Mouse (Mus musculus) liver, embryonic 13.5 days (tissue): ENCODE measurements at regions not wholly inside any gene's neighbourhood (a gene's known extent, or its start where the extent isn't known, plus 50 kb on each side); places are given as distances from the start of the nearest gene placed in this dataset.

Source experiments
- ATAC-seq: fragments of 200-750 bp; cut with Nextera tagmentation; 2 replicates; pipeline ENCODE4 v1.8.0; 2017; ENCODE audit warnings: low read depth, mild to moderate bottlenecking, moderate number of reproducible peaks, moderate library complexity
- DNase-seq: peaks from one replicate; pipeline ENCODE4 v3.0.0; 2022
- H3K27ac ChIP-seq: fragments of 300-500 bp; sonication (generic); 2 replicates; pipeline ENCODE4 v1.5.1; 2015; ENCODE audit warnings: moderate library complexity, mild to moderate bottlenecking, inconsistent platforms
- H3K27me3 ChIP-seq: fragments of 300-500 bp; sonication (generic); 2 replicates; pipeline ENCODE4 v1.6.1; 2015; ENCODE audit warnings: mild to moderate bottlenecking, inconsistent platforms
- H3K36me3 ChIP-seq: fragments of 300-500 bp; sonication (generic); 2 replicates; pipeline ENCODE4 v1.6.1; 2015; ENCODE audit warnings: mild to moderate bottlenecking, inconsistent platforms
- H3K4me1 ChIP-seq: fragments of 300-500 bp; sonication (generic); replicated peaks from 2 replicates; pipeline ENCODE4 v1.6.1; 2015; ENCODE audit warnings: inconsistent platforms
- H3K4me2 ChIP-seq: fragments of 300-500 bp; sonication (generic); 2 replicates; pipeline ENCODE4 v1.6.1; 2015; ENCODE audit warnings: inconsistent platforms, mild to moderate bottlenecking, moderate library complexity
- H3K4me3 ChIP-seq: fragments of 300-500 bp; sonication (generic); replicated peaks from 2 replicates; pipeline ENCODE4 v1.5.1; 2015; ENCODE audit warnings: mild to moderate bottlenecking, inconsistent platforms
- H3K9ac ChIP-seq: fragments of 300-500 bp; sonication (generic); 2 replicates; pipeline ENCODE4 v1.6.1; 2015; ENCODE audit warnings: mild to moderate bottlenecking, inconsistent platforms
- H3K9me3 ChIP-seq: fragments of 300-500 bp; sonication (generic); replicated peaks from 2 replicates; pipeline ENCODE4 v1.6.1; 2016; ENCODE audit warnings: inconsistent platforms
- WGBS: fragments of 180-500 bp; shearing (Covaris S2); methylation state at CpG from one replicate; pipeline ENCODE4 v1.1.7; 2015; ENCODE audit not compliant: insufficient replicate concordance; 5-methylcytosine and 5-hydroxymethylcytosine counted together

DNA sequence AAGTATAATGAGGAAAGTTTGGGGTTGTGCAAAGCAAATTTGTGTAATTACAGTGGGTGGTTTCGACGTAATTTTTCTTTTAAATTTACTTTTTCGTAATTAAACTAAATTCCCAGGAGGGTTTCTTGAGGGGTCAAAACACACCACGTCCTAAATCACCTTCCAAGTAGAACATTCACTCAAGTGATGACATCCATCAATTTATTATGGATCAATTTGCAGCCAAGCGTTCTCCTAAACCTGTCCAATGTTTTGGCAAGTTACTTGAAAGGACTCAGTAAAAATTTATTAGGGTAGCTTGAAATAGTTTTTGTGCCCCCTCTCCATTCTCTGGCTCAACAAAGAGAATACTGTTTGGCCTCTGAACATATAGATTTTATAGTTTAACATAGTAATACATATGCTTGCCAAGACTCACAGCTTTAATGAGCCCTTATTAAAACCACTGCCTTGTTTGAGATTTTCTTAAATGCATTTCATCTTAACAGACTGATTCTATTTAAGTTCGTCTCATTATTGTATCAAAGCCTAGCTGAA lies 94.6 kb upstream of the Robo2 start:
- DNase-seq (no peak), ATAC-seq (no peak)
- H3K9me3 ChIP-seq, result no peaks in the 10 kb centered on the region
- H3K4me2 ChIP-seq, result no peak overlapping the region
- H3K9ac ChIP-seq, result no peak overlapping the region
- no peak overlapping the region for H3K4me3 ChIP-seq
- no peaks in the 10 kb centered on the region for H3K36me3 ChIP-seq
- H3K27me3 ChIP-seq, result no peaks in the 10 kb centered on the region
- WGBS, result 70% methylated on average over 6 of the region's 6 CpGs
- H3K4me1 ChIP-seq, result no peaks in the 10 kb centered on the region
- H3K27ac ChIP-seq, result no peak overlapping the region

DNA sequence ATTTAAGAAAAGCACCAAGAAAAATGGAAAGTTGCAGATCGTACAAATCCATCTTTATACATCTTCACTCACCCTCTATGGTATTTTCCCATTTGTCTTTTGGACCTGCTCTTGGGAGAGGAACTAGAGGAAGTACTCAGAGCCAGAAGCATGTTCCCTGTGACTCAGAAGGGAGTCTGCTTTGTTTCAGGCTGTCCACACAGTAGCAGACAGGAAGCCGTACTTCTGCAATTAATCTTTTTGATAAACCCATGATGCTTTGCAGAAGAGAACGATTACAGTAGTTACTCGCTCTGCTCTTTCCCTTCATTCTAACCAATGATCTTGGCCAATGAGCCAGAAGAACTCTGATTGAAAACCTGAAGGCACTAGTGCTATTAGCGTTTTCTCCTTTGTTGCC lies 92.8 kb upstream of the Robo2 start:
- Histone ChIP-seq H3K27ac (no peak overlapping the region), H3K9ac (no peak overlapping the region), H3K9me3 (no peaks in the 10 kb centered on the region), H3K4me3 (no peak overlapping the region), H3K36me3 (no peaks in the 10 kb centered on the region), H3K4me1 (no peaks in the 10 kb centered on the region), H3K4me2 (no peak overlapping the region), H3K27me3 (no peaks in the 10 kb centered on the region)
- ATAC-seq (no peak), DNase-seq (no peak)
- 37% methylated on average over 5 of the region's 5 CpGs for WGBS

DNA sequence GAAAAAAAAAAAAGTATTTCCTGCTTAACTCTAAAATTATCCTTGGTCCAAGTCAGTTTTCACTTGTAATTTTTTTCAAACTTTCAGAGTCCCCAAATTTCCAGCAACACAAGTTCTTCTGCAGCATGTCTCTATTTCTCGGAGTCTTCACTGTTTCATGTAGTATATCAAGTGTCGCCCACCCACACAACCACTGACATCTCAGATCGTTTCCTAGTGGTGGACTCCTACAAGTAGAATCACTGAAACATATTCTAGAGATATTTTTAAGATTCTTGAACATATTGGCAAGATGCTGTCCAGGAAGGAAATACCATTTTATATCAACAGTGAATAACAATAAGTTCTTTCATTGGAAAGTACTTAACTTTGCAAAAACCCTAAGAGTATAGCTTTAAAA lies 89.1 kb upstream of the Robo2 start:
- no peak overlapping the region for H3K4me3 ChIP-seq
- 58% methylated on average over 3 of the region's 3 CpGs for WGBS
- ATAC-seq, result no peak
- no peaks in the 10 kb centered on the region for H3K4me1 ChIP-seq
- no peaks in the 10 kb centered on the region for H3K36me3 ChIP-seq
- no peak overlapping the region for H3K4me2 ChIP-seq
- no peak for DNase-seq
- H3K27me3 ChIP-seq, result no peaks in the 10 kb centered on the region
- no peak overlapping the region for H3K27ac ChIP-seq
- no peak overlapping the region for H3K9ac ChIP-seq
- H3K9me3 ChIP-seq, result no peaks in the 10 kb centered on the region

DNA sequence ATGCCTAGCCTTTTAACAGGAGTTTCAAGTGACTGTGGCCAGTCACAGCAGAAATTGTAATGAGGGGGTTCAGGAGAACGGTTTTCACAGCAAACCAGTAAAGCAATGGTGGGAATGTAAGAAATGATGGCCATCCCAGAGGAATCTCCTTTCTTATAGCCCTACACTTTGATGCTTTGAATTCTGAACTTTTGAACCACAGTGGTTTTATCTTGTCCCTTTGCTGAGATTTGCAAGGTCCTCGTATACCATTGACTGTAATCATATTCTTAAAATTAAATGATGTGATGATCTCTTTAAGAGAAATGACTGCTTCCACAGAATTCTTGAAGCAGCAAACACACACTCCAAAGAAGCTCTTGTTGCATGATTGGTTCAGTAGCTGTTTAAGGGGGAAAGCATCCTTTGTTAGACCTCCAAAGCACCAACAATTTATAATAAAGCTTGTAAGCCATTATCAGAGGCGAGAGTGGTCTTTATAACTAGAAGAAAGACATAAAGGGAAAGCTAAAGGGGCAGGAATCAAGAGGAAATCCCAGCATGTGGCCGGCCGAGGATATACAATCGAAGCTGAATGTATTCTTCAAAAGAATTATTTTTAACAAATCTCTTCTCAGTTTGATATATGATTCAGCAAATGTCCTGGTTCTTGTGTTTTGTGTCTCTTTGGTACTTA lies 56.3 kb upstream of the Robo2 start:
- H3K4me3 ChIP-seq, result no peak overlapping the region
- WGBS, result 63% methylated on average over 6 of the region's 6 CpGs
- DNase-seq, result no peak

DNA sequence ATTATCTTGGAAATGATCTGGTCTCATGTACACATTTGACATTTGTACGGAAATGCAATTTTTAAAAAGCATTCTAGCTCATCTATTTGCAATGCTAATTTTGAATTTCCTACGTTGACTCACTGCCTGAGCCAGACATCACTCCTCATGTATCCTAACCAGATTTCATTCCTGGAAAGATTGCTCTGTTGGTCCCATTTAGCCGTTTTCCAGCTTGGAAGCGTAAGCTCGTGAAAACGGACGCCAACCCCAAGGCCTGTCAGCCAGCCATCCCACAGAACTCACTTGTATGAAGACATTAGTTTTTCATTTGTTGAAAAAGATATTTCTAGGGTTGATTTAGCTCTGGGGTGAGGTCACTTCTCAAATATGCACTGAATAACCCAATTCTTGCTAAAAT lies 55.5 kb upstream of the Robo2 start:
- Histone ChIP-seq H3K4me1 (no peaks in the 10 kb centered on the region), H3K4me2 (no peak overlapping the region), H3K27me3 (no peaks in the 10 kb centered on the region), H3K9ac (no peak overlapping the region), H3K27ac (no peak overlapping the region), H3K36me3 (no peaks in the 10 kb centered on the region), H3K9me3 (no peaks in the 10 kb centered on the region), H3K4me3 (no peak overlapping the region)
- ATAC-seq (no peak), DNase-seq (no peak)
- 69% methylated on average over 7 of the region's 7 CpGs for WGBS

More for the DNA sequence above, 56.3 kb upstream of the Robo2 start:
- Histone ChIP-seq H3K36me3 (no peaks in the 10 kb centered on the region), H3K27me3 (no peaks in the 10 kb centered on the region), H3K4me2 (no peak overlapping the region), H3K4me1 (no peaks in the 10 kb centered on the region), H3K27ac (no peak overlapping the region), H3K9me3 (no peaks in the 10 kb centered on the region), H3K9ac (no peak overlapping the region)
- no peak for ATAC-seq

DNA sequence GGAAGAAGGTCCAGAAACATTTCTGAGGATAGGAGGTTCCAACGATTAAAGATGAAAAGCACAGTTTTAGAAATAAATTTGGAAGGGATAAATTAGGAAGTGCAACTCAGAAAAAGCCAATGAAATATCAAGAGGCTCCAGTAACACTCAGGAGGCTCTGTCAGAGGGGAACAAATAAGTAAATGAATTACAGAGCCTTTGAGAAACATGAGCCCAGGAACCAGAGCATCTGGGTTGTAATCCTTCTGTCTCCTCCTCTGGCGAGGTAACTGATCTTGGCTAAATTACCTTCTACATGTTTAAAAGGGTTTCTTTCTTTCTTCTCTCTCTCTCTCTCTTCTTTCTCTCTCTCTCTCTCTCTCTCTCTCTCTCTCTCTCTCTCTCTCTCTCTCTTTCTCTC lies 53.2 kb upstream of the Robo2 start:
- WGBS, result 43% methylated on average over 2 of the region's 2 CpGs
- no peak overlapping the region for H3K9ac ChIP-seq
- H3K4me2 ChIP-seq, result no peak overlapping the region
- no peaks in the 10 kb centered on the region for H3K36me3 ChIP-seq
- no peak overlapping the region for H3K4me3 ChIP-seq
- H3K4me1 ChIP-seq, result no peaks in the 10 kb centered on the region
- ATAC-seq (no peak), DNase-seq (no peak)
- H3K27ac ChIP-seq, result no peak overlapping the region
- H3K9me3 ChIP-seq, result no peaks in the 10 kb centered on the region
- no peaks in the 10 kb centered on the region for H3K27me3 ChIP-seq

DNA sequence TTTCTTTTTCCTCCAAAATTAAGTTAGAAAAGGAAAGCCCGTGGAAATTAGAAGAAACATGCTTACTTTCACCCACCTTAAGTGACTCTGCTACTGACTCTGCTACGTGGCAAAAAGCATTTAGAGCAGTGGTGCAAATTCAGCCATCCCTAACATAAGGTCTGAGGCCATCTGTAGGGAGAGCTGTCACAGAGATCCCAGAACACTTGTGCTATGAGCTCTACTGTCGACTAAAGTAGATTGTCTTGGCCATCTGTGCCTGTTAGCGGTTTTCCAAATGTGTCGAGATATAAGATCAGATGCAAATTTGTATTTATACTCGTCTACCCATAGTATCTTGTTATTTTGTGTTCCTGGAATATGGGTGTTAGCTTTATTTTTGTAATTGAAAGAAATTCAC lies 52.7 kb upstream of the Robo2 start:
- 57% methylated on average over 6 of the region's 6 CpGs for WGBS
- H3K4me1 ChIP-seq, result no peaks in the 10 kb centered on the region
- H3K36me3 ChIP-seq, result no peaks in the 10 kb centered on the region
- no peak for ATAC-seq
- H3K4me2 ChIP-seq, result no peak overlapping the region
- no peak overlapping the region for H3K9ac ChIP-seq
- H3K27me3 ChIP-seq, result no peaks in the 10 kb centered on the region
- no peak for DNase-seq
- no peak overlapping the region for H3K27ac ChIP-seq
- H3K4me3 ChIP-seq, result no peak overlapping the region
- no peaks in the 10 kb centered on the region for H3K9me3 ChIP-seq

DNA sequence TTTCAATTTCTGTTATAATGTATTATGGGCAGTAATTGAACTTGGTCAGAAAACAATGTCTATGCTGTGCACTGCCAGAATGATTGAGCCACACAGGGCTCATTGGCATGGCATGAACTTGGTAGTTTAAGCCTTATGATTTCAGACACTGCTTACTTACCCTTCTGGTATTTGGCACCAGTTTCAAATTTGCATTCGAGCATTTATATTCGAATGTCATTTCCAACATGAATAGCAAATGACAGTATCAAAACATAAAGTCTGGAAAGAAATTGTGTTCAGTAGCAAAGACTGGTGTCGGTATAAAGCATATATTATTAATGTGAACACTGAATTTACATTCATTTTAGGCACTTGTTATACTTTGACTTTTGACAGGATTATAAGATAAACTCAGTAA lies 50.8 kb upstream of the Robo2 start:
- Histone ChIP-seq H3K4me3 (no peak overlapping the region), H3K4me2 (no peak overlapping the region), H3K27ac (no peak overlapping the region), H3K9me3 (no peaks in the 10 kb centered on the region), H3K9ac (no peak overlapping the region), H3K4me1 (no peaks in the 10 kb centered on the region), H3K27me3 (no peaks in the 10 kb centered on the region), H3K36me3 (no peaks in the 10 kb centered on the region)
- ATAC-seq, result no peak
- DNase-seq, result no peak
- 68% methylated on average over 3 of the region's 3 CpGs for WGBS
